Mouse (Mus musculus): ENCODE data around the gene Mast4.

DNA sequence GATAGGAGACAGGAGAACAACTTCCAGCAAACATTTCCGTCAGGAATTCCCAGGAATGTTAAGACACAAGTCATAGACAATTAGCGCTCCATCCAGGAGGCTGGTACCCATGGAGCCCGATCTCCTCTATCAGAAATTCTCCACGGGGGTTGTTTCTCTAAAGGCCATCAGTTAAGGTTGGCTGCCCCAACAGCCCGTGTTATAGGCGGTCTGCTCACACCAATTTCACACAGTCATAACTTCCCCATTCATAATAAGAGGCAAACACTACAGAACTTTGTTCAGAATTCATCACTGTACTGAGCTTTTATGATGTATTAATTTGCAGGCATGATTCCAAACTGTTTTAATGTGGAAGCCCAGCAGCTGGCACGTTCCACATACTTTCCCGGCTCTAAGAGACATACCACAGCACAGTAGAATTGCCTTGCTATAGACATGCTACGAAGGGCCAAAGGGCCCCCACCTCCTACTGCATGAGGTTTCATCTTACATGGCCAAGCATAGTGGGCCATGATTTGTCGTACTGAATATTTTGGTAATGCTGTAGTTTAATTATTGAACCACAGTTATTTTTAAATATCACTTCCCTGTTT is 19.1 kb downstream of the Mast4 start:
- TF ChIP-seq CTCF (IDR thresholded peaks at IDR 0.05; ENCODE audit: low read depth, low read length): no peak
- TF ChIP-seq POLR2A (IDR thresholded peaks at IDR 0.05; ENCODE audit: extremely low read depth, insufficient read depth, low read length): no peak
